Mouse (Mus musculus): ENCODE data around the gene 2410137M14Rik.

DNA sequence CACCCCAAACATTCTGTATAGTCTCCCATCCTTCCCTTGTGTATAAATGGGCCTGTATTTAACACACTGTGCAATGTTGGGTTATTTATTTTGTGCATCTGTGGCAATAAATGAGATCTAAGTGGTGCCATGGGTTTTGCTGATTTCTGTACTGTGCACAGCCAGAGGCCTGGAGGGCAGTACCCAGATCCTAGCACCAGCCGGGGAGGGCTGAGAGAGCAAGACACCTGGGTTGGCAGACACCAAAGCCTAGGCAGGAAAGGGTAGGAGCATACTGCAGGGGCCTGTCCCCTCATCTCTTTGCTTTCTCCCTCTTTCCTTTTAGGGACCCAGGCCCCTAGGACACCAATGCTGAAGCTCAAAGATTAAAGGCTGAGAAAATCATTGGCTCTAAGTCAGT lies 32.8 kb downstream of the 2410137M14Rik start:
- no peak for TF ChIP-seq CTCF (IDR thresholded peaks at IDR 0.05; ENCODE audit: low read depth)
- no peak for TF ChIP-seq EP300 (optimal IDR thresholded peaks at IDR 0.05)

All from stomach, postnatal 0 days (tissue).